Mouse (Mus musculus): Measurements from ENCODE around the gene Tmed9. TPM values are rescaled to one million over a fixed set of nuclear protein-coding genes. Genes with fewer than 3 reads are reported as not detected.
A peak's percentile ranks its signal among the peaks of the same experiment; 100 is the strongest.

The Tmed9 gene
- polyA plus RNA-seq, 1 experiment from 2014 or later, result 73.5 TPM

DNA sequence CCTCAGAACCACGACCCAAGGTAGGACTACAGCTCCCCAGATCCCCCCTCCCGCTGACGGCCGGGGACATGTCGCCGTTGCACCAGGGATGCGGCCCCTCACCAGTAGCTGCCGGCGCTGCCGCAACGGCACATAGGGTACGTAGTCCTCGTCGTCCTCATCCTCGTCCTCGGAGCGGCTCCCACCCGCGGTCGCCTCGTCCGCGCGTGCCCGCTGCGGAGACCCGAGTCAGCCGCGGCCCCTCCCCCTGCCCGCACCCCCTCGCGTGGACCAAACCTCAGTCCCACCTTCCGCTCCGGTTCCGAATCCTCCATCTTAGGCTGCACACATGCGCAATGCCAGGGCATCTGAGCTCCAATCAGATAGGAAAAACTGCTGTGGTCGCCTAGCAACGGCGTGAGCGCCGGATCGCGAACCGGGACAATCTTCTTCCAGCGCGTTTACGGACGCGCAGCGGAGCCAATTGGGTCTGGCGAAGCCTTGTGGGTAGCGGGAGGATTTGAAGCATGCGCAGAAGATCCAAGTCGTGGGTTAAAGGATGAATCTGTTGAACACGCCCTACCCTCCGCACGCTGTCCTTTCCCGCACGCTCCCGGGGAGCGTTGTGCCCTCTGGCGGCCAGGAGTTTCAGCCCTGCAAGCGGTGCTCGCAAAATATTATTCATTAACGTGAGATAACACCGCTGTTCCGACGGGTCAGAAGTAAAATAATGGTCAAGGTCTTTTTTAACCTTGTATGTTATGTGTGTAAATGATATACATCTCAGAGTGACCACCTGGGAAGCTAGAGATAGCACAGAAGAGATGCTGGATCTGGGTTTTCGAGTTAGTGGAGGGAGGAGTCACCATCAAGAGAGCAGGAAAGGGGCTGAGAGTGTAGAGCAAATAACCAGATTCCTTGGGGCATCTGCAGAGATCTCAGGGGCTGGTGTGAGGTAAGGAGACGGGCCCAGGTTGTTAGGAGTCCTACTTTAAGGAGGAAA is 37.0 kb upstream of the Tmed9 start, which contains the start of gene Ddx41:
Gene Ddx41 (minus strand): TSS at position 465 of the 982 bp plus-strand sequence.
- 2% methylated on average over 70 of the region's 70 CpGs for WGBS
- Histone ChIP-seq H3K27ac (ENCODE audit: low read depth, low read length) (no peak within 1 kb of the TSS), H3K27me3 (ENCODE audit: control insufficient read depth, insufficient read depth, low read length) (no peaks in the 10 kb centered on the region), H3K9ac (ENCODE audit: low read depth, low read length) (peak within 1 kb of the TSS; percentile 72), H3K4me1 (ENCODE audit: control insufficient read depth, insufficient read depth, low read length) (peaks cover 10% of the 10 kb centered on the region), H3K9me3 (ENCODE audit: control insufficient read depth, low read length) (no peaks in the 10 kb centered on the region), H3K36me3 (ENCODE audit: control insufficient read depth, insufficient read depth, low read length) (peaks cover 73% of the 10 kb centered on the region), H3K4me2 (replicated peaks; ENCODE audit: low read depth, low read length) (peak within 1 kb of the TSS; percentile 95), H3K4me3 (ENCODE audit: low read length) (peak within 1 kb of the TSS; percentile 82)
- peak; percentile 98 for ATAC-seq (ENCODE audit: low FRiP score, low TSS enrichment)

DNA sequence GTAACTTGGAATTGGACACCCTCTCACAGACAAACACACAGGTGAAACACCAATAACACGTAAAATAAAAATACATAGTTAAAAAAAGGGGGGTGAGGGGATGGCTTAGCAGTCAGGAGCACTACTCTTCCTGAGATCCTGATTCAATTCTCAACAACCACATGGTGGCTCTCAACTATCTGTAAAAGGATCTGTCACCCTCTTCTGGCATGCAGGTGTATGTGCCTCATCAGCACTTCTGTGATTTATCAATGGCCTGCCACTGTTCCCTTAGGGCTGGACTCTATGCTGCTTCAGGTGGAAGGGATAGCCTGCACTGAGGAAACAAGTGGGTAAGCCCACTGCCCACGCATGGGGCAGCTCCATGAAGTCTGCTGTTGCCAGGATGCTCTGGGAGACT is 32.6 kb upstream of the Tmed9 start:
- Histone ChIP-seq H3K36me3 (ENCODE audit: control insufficient read depth, insufficient read depth, low read length) (peaks cover 81% of the 10 kb centered on the region), H3K9ac (ENCODE audit: low read depth, low read length) (no peak overlapping the region)
- 96% methylated on average over 2 of the region's 2 CpGs for WGBS

DNA sequence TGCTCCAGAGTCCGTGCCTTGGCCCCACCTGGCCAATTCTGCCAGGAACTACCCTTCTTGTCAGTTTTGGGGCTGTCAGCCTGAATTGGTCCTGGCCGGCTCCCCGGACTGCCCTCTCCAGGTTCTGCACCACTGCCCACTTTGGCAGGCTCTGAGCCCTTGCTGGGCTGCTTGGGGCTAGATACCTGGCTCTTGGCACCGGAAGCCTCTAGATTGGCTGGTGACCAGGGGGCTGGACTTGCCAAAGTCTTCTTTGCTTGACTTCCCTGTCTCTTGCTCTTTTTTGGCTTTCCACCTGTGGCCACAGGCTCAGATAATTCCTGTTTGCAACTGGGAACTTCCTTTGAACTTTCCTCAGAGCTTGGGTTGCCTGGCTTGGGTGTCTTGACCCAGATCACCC is 30.6 kb upstream of the Tmed9 start:
- H3K4me3 ChIP-seq (ENCODE audit: low read length), result no peak overlapping the region
- H3K4me2 ChIP-seq (replicated peaks; ENCODE audit: low read depth, low read length), result no peak overlapping the region
- H3K4me1 ChIP-seq (ENCODE audit: control insufficient read depth, insufficient read depth, low read length), result no peaks in the 10 kb centered on the region
- H3K36me3 ChIP-seq (ENCODE audit: control insufficient read depth, insufficient read depth, low read length), result peaks cover 98% of the 10 kb centered on the region
- 90% methylated on average over 4 of the region's 4 CpGs for WGBS
- ATAC-seq (ENCODE audit: low FRiP score, low TSS enrichment), result no peak
- no peak overlapping the region for H3K9ac ChIP-seq (ENCODE audit: low read depth, low read length)
- no peaks in the 10 kb centered on the region for H3K9me3 ChIP-seq (ENCODE audit: control insufficient read depth, low read length)
- H3K27ac ChIP-seq (ENCODE audit: low read depth, low read length), result no peak overlapping the region
- no peaks in the 10 kb centered on the region for H3K27me3 ChIP-seq (ENCODE audit: control insufficient read depth, insufficient read depth, low read length)

More for the DNA sequence above, 32.6 kb upstream of the Tmed9 start:
- ATAC-seq (ENCODE audit: low FRiP score, low TSS enrichment), result no peak
- no peak overlapping the region for H3K4me2 ChIP-seq (replicated peaks; ENCODE audit: low read depth, low read length)
- no peaks in the 10 kb centered on the region for H3K27me3 ChIP-seq (ENCODE audit: control insufficient read depth, insufficient read depth, low read length)
- H3K9me3 ChIP-seq (ENCODE audit: control insufficient read depth, low read length), result no peaks in the 10 kb centered on the region
- no peak overlapping the region for H3K4me3 ChIP-seq (ENCODE audit: low read length)
- no peak overlapping the region for H3K27ac ChIP-seq (ENCODE audit: low read depth, low read length)
- H3K4me1 ChIP-seq (ENCODE audit: control insufficient read depth, insufficient read depth, low read length), result no peaks in the 10 kb centered on the region

- Histone ChIP-seq H3K27me3 (ENCODE audit: control insufficient read depth, insufficient read depth, low read length) (no peaks in the 10 kb centered on the region), H3K9me3 (ENCODE audit: control insufficient read depth, low read length) (no peaks in the 10 kb centered on the region), H3K36me3 (ENCODE audit: control insufficient read depth, insufficient read depth, low read length) (peaks cover 93% of the 10 kb centered on the region), H3K4me1 (ENCODE audit: control insufficient read depth, insufficient read depth, low read length) (no peaks in the 10 kb centered on the region), H3K4me2 (replicated peaks; ENCODE audit: low read depth, low read length) (no peak overlapping the region), H3K9ac (ENCODE audit: low read depth, low read length) (no peak overlapping the region), H3K4me3 (ENCODE audit: low read length) (no peak overlapping the region), H3K27ac (ENCODE audit: low read depth, low read length) (no peak overlapping the region)
- WGBS, result 88% methylated on average over 8 of the region's 8 CpGs
- no peak for ATAC-seq (ENCODE audit: low FRiP score, low TSS enrichment)
Measured at GRCm38 (mm10) chr13:55543447-55543846, 30.1 kb upstream of the Tmed9 start.

GRCm38 (mm10) chr13:55544792-55545191 is 28.7 kb upstream of the Tmed9 start:
- no peaks in the 10 kb centered on the region for H3K4me1 ChIP-seq (ENCODE audit: control insufficient read depth, insufficient read depth, low read length)
- 90% methylated on average over 6 of the region's 6 CpGs for WGBS
- no peak overlapping the region for H3K27ac ChIP-seq (ENCODE audit: low read depth, low read length)
- no peak overlapping the region for H3K4me3 ChIP-seq (ENCODE audit: low read length)
- no peaks in the 10 kb centered on the region for H3K27me3 ChIP-seq (ENCODE audit: control insufficient read depth, insufficient read depth, low read length)
- no peak for ATAC-seq (ENCODE audit: low FRiP score, low TSS enrichment)
- H3K9me3 ChIP-seq (ENCODE audit: control insufficient read depth, low read length), result no peaks in the 10 kb centered on the region
- no peak overlapping the region for H3K9ac ChIP-seq (ENCODE audit: low read depth, low read length)
- peaks cover 89% of the 10 kb centered on the region for H3K36me3 ChIP-seq (ENCODE audit: control insufficient read depth, insufficient read depth, low read length)
- no peak overlapping the region for H3K4me2 ChIP-seq (replicated peaks; ENCODE audit: low read depth, low read length)

DNA sequence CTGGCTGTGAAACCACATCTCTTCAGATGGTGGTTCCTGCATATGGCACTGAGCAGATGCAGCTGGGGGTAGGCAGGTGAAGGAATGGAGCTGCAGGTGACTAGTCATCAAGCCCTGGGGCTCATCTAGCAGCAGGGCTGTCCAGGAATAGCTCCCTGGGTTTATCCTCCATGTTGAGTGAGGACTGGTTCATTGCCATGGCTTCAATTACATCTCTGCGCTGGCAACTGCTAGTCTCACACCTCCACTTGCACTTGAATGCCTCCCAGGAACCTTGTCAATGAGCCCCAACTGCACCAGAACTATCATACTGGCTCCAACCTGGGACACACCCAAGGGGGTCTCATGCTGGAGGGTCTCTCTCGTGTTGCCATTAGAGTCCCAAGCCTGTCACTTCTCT is 25.6 kb upstream of the Tmed9 start:
- Histone ChIP-seq H3K4me3 (ENCODE audit: low read length) (no peak overlapping the region), H3K9ac (ENCODE audit: low read depth, low read length) (no peak overlapping the region), H3K27me3 (ENCODE audit: control insufficient read depth, insufficient read depth, low read length) (no peaks in the 10 kb centered on the region), H3K27ac (ENCODE audit: low read depth, low read length) (no peak overlapping the region), H3K4me1 (ENCODE audit: control insufficient read depth, insufficient read depth, low read length) (no peaks in the 10 kb centered on the region), H3K36me3 (ENCODE audit: control insufficient read depth, insufficient read depth, low read length) (peaks cover 73% of the 10 kb centered on the region), H3K4me2 (replicated peaks; ENCODE audit: low read depth, low read length) (no peak overlapping the region), H3K9me3 (ENCODE audit: control insufficient read depth, low read length) (no peaks in the 10 kb centered on the region)
- WGBS, result 87% methylated on average over 2 of the region's 2 CpGs
- no peak for ATAC-seq (ENCODE audit: low FRiP score, low TSS enrichment)

DNA sequence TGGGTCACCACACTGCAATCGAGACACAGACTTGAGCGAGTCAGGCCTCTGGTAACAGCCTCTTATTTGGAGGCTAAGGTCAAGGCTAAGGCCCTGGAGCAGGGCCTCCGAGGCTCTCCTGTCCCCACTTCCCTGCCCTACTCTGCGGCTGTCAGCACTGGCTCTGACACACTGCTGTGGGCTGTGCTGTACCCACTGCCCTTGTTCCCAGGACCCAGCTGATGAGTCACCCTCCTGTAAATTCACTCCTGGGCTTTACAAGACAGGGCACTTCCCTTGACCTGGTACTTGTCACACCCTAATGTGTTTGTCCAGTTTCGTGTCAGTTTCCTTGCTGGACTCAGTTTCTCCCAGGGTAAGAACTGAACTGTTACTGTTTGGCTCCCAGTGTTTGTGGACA is 25.1 kb upstream of the Tmed9 start:
- Histone ChIP-seq H3K27me3 (ENCODE audit: control insufficient read depth, insufficient read depth, low read length) (no peaks in the 10 kb centered on the region), H3K9me3 (ENCODE audit: control insufficient read depth, low read length) (no peaks in the 10 kb centered on the region), H3K9ac (ENCODE audit: low read depth, low read length) (no peak overlapping the region), H3K4me2 (replicated peaks; ENCODE audit: low read depth, low read length) (no peak overlapping the region), H3K4me3 (ENCODE audit: low read length) (no peak overlapping the region), H3K4me1 (ENCODE audit: control insufficient read depth, insufficient read depth, low read length) (no peaks in the 10 kb centered on the region), H3K27ac (ENCODE audit: low read depth, low read length) (no peak overlapping the region), H3K36me3 (ENCODE audit: control insufficient read depth, insufficient read depth, low read length) (peaks cover 73% of the 10 kb centered on the region)
- WGBS, result 90% methylated on average over 5 of the region's 5 CpGs
- no peak for ATAC-seq (ENCODE audit: low FRiP score, low TSS enrichment)

DNA sequence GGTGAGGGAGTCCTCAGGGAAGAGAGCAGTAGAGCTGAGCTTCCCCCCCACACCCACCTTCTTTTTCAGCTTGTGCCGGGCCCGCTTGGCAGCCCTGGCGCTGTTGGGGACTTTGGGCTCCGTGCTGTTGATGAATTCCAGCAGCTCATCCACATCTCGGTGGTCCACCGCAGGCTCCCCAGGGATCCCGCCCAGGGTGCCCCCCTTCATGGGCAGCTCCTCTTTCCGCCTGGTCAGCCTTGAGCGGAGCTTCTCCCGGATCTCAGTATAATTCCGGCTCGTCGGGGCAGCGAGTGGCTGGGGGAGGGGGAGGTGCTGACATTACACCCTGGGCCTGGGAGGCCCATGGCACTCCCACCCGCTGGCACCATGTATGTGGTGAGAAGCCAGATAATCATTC is 24.5 kb upstream of the Tmed9 start:
- Histone ChIP-seq H3K9ac (ENCODE audit: low read depth, low read length) (no peak overlapping the region), H3K4me1 (ENCODE audit: control insufficient read depth, insufficient read depth, low read length) (no peaks in the 10 kb centered on the region), H3K9me3 (ENCODE audit: control insufficient read depth, low read length) (no peaks in the 10 kb centered on the region), H3K27me3 (ENCODE audit: control insufficient read depth, insufficient read depth, low read length) (no peaks in the 10 kb centered on the region), H3K27ac (ENCODE audit: low read depth, low read length) (no peak overlapping the region), H3K36me3 (ENCODE audit: control insufficient read depth, insufficient read depth, low read length) (peaks cover 73% of the 10 kb centered on the region), H3K4me2 (replicated peaks; ENCODE audit: low read depth, low read length) (no peak overlapping the region), H3K4me3 (ENCODE audit: low read length) (no peak overlapping the region)
- WGBS, result 66% methylated on average over 15 of the region's 15 CpGs
- no peak for ATAC-seq (ENCODE audit: low FRiP score, low TSS enrichment)

DNA sequence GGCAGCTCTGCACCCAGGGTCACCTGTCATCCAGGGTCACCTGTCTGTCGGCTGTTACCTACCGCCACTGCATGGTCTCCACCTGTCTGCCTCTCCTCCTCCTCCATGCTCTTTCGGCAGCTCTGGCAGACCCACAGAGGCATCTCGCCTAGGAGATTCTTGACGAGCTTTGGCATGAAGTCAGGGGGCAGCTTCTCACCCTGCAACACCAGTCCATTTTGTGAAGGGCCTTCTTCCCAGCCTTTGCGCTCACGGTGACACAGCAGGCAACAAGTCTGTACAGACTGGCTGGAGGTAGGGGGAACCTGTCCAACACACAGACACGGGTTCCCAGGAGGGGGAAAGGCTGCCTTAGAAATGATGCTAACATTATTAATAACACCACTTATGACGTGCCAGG is 17.6 kb upstream of the Tmed9 start:
- no peak overlapping the region for H3K4me3 ChIP-seq (ENCODE audit: low read length)
- no peaks in the 10 kb centered on the region for H3K4me1 ChIP-seq (ENCODE audit: control insufficient read depth, insufficient read depth, low read length)
- ATAC-seq (ENCODE audit: low FRiP score, low TSS enrichment), result no peak
- no peaks in the 10 kb centered on the region for H3K27me3 ChIP-seq (ENCODE audit: control insufficient read depth, insufficient read depth, low read length)
- H3K9ac ChIP-seq (ENCODE audit: low read depth, low read length), result no peak overlapping the region
- WGBS, result 93% methylated on average over 9 of the region's 9 CpGs
- no peak overlapping the region for H3K27ac ChIP-seq (ENCODE audit: low read depth, low read length)
- H3K4me2 ChIP-seq (replicated peaks; ENCODE audit: low read depth, low read length), result no peak overlapping the region
- peaks cover 53% of the 10 kb centered on the region for H3K36me3 ChIP-seq (ENCODE audit: control insufficient read depth, insufficient read depth, low read length)
- no peaks in the 10 kb centered on the region for H3K9me3 ChIP-seq (ENCODE audit: control insufficient read depth, low read length)

Measured in kidney, embryonic 14.5 days (tissue).